Mouse (Mus musculus): ENCODE data around the gene Ttc27. TPM values are rescaled to one million over a fixed set of nuclear protein-coding genes. Genes with fewer than 3 reads are reported as not detected.

Gene Ttc27
- polyA plus RNA-seq, 1 experiment from 2014 or later: 18.5 TPM

GRCm38 (mm10) chr17:74841721-74842120 is 124.2 kb downstream of the Ttc27 start:
- Histone ChIP-seq H3K9me3 (ENCODE audit: control insufficient read depth, low read length) (no peaks in the 10 kb centered on the region), H3K4me2 (ENCODE audit: low read depth, low read length) (no peak overlapping the region), H3K27ac (ENCODE audit: low read depth, low read length) (no peak overlapping the region), H3K27me3 (ENCODE audit: control insufficient read depth, insufficient read depth, low read length) (no peaks in the 10 kb centered on the region), H3K4me1 (ENCODE audit: control insufficient read depth, insufficient read depth, low read length) (no peaks in the 10 kb centered on the region), H3K4me3 (ENCODE audit: low read depth, low read length) (no peak overlapping the region), H3K9ac (replicated peaks; ENCODE audit: low read depth, low read length) (no peak overlapping the region), H3K36me3 (ENCODE audit: control insufficient read depth, insufficient read depth, low read length) (no peaks in the 10 kb centered on the region)
- no peak for ATAC-seq (ENCODE audit: low read depth)
- WGBS: 89% methylated on average over 3 of the region's 3 CpGs

DNA sequence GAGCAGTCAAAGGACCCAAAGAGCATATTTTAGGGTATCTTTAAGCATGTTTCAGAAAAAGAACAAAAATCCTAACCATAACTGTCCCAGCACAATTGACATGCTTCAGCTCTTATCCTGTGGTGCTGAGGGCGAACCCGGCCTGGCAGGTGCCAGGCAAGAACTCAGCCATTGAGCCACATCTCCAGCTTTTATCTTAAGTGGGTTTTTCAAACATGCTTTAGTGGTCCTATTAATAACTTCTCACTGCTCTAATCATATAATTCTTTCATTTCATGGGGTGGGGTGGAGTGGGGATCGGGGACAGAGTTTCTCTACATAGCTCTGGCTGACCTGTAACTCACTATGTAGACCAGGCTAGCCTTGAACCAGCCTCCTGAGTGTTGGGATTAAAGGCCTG is 125.1 kb downstream of the Ttc27 start:
- Histone ChIP-seq H3K9me3 (ENCODE audit: control insufficient read depth, low read length) (no peaks in the 10 kb centered on the region), H3K9ac (replicated peaks; ENCODE audit: low read depth, low read length) (no peak overlapping the region), H3K4me2 (ENCODE audit: low read depth, low read length) (no peak overlapping the region), H3K27ac (ENCODE audit: low read depth, low read length) (no peak overlapping the region), H3K36me3 (ENCODE audit: control insufficient read depth, insufficient read depth, low read length) (no peaks in the 10 kb centered on the region), H3K4me1 (ENCODE audit: control insufficient read depth, insufficient read depth, low read length) (no peaks in the 10 kb centered on the region), H3K4me3 (ENCODE audit: low read depth, low read length) (no peak overlapping the region), H3K27me3 (ENCODE audit: control insufficient read depth, insufficient read depth, low read length) (no peaks in the 10 kb centered on the region)
- over 99% methylated on average over 3 of the region's 3 CpGs for WGBS
- ATAC-seq (ENCODE audit: low read depth): no peak

DNA sequence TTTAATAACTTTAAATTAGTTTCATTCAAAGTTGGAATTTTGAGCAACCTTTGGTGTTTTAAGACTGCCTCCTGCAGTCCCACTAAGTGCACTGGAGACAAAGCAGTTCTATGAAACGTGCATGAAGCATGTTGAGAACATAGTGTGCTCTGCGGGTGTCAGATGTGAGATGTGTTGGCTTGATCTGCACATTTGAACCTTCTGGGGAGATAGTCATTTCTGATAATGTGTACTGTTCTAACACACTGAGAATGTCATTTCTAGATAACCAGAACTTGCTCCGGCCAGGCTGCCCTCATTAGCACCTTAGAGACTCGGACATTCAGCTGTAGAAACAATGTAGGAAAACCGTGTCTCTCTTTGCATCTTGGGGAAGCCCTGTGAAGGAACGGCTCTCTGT is 126.0 kb downstream of the Ttc27 start:
- 85% methylated on average over 6 of the region's 6 CpGs for WGBS
- no peak overlapping the region for H3K27ac ChIP-seq (ENCODE audit: low read depth, low read length)
- no peak overlapping the region for H3K4me2 ChIP-seq (ENCODE audit: low read depth, low read length)
- ATAC-seq (ENCODE audit: low read depth): no peak
- H3K4me3 ChIP-seq (ENCODE audit: low read depth, low read length): no peak overlapping the region
- no peak overlapping the region for H3K9ac ChIP-seq (replicated peaks; ENCODE audit: low read depth, low read length)
- no peaks in the 10 kb centered on the region for H3K36me3 ChIP-seq (ENCODE audit: control insufficient read depth, insufficient read depth, low read length)
- H3K4me1 ChIP-seq (ENCODE audit: control insufficient read depth, insufficient read depth, low read length): no peaks in the 10 kb centered on the region
- no peaks in the 10 kb centered on the region for H3K27me3 ChIP-seq (ENCODE audit: control insufficient read depth, insufficient read depth, low read length)
- no peaks in the 10 kb centered on the region for H3K9me3 ChIP-seq (ENCODE audit: control insufficient read depth, low read length)

- no peaks in the 10 kb centered on the region for H3K4me1 ChIP-seq (ENCODE audit: control insufficient read depth, insufficient read depth, low read length)
- H3K9me3 ChIP-seq (ENCODE audit: control insufficient read depth, low read length): no peaks in the 10 kb centered on the region
- H3K36me3 ChIP-seq (ENCODE audit: control insufficient read depth, insufficient read depth, low read length): no peaks in the 10 kb centered on the region
- no peak overlapping the region for H3K4me2 ChIP-seq (ENCODE audit: low read depth, low read length)
- H3K4me3 ChIP-seq (ENCODE audit: low read depth, low read length): no peak overlapping the region
- ATAC-seq (ENCODE audit: low read depth): no peak
- H3K27ac ChIP-seq (ENCODE audit: low read depth, low read length): no peak overlapping the region
- no peaks in the 10 kb centered on the region for H3K27me3 ChIP-seq (ENCODE audit: control insufficient read depth, insufficient read depth, low read length)
- 47% methylated on average over 10 of the region's 10 CpGs for WGBS
- H3K9ac ChIP-seq (replicated peaks; ENCODE audit: low read depth, low read length): no peak overlapping the region
Observed at GRCm38 (mm10) chr17:74846031-74846891, 128.7 kb downstream of the Ttc27 start.

DNA sequence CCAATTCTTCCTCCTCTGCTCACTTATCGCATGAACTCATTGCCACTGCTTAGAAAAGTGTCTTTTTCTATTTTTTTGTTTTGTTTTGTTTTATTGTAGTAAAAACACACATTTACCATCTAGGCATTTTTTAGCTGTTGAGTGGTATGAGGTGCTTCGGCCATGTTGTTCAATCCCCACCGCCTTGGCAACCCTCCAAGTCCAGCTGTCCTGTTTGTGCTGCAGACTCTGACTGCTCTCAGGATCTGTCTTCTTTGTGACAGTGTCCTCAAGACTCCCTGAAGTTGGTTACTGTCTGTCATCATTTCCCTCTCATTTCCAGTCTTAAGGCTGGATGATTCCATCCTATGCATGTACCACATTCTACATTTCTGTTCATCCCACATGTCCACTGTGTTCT is 132.7 kb downstream of the Ttc27 start:
- no peaks in the 10 kb centered on the region for H3K27me3 ChIP-seq (ENCODE audit: control insufficient read depth, insufficient read depth, low read length)
- no peaks in the 10 kb centered on the region for H3K4me1 ChIP-seq (ENCODE audit: control insufficient read depth, insufficient read depth, low read length)
- H3K27ac ChIP-seq (ENCODE audit: low read depth, low read length): no peak overlapping the region
- WGBS: 90% methylated on average over 3 of the region's 3 CpGs
- no peaks in the 10 kb centered on the region for H3K36me3 ChIP-seq (ENCODE audit: control insufficient read depth, insufficient read depth, low read length)
- no peak overlapping the region for H3K4me2 ChIP-seq (ENCODE audit: low read depth, low read length)
- H3K4me3 ChIP-seq (ENCODE audit: low read depth, low read length): no peak overlapping the region
- ATAC-seq (ENCODE audit: low read depth): no peak
- no peaks in the 10 kb centered on the region for H3K9me3 ChIP-seq (ENCODE audit: control insufficient read depth, low read length)
- H3K9ac ChIP-seq (replicated peaks; ENCODE audit: low read depth, low read length): no peak overlapping the region

GRCm38 (mm10) chr17:74859298-74859697 is 141.8 kb downstream of the Ttc27 start:
- Histone ChIP-seq H3K4me1 (ENCODE audit: control insufficient read depth, insufficient read depth, low read length) (no peaks in the 10 kb centered on the region), H3K27me3 (ENCODE audit: control insufficient read depth, insufficient read depth, low read length) (no peaks in the 10 kb centered on the region), H3K9ac (replicated peaks; ENCODE audit: low read depth, low read length) (no peak overlapping the region), H3K4me2 (ENCODE audit: low read depth, low read length) (no peak overlapping the region), H3K4me3 (ENCODE audit: low read depth, low read length) (no peak overlapping the region), H3K36me3 (ENCODE audit: control insufficient read depth, insufficient read depth, low read length) (no peaks in the 10 kb centered on the region), H3K27ac (ENCODE audit: low read depth, low read length) (no peak overlapping the region), H3K9me3 (ENCODE audit: control insufficient read depth, low read length) (no peaks in the 10 kb centered on the region)
- no peak for ATAC-seq (ENCODE audit: low read depth)
- WGBS: 80% methylated on average over 2 of the region's 2 CpGs

GRCm38 (mm10) chr17:74860180-74860993 is 142.9 kb downstream of the Ttc27 start:
- Histone ChIP-seq H3K27ac (ENCODE audit: low read depth, low read length) (no peak overlapping the region), H3K27me3 (ENCODE audit: control insufficient read depth, insufficient read depth, low read length) (no peaks in the 10 kb centered on the region), H3K4me2 (ENCODE audit: low read depth, low read length) (no peak overlapping the region), H3K4me3 (ENCODE audit: low read depth, low read length) (no peak overlapping the region), H3K9me3 (ENCODE audit: control insufficient read depth, low read length) (no peaks in the 10 kb centered on the region), H3K36me3 (ENCODE audit: control insufficient read depth, insufficient read depth, low read length) (no peaks in the 10 kb centered on the region), H3K4me1 (ENCODE audit: control insufficient read depth, insufficient read depth, low read length) (no peaks in the 10 kb centered on the region), H3K9ac (replicated peaks; ENCODE audit: low read depth, low read length) (no peak overlapping the region)
- no peak for ATAC-seq (ENCODE audit: low read depth)
- WGBS: 77% methylated on average over 17 of the region's 17 CpGs

- Histone ChIP-seq H3K9me3 (ENCODE audit: control insufficient read depth, low read length) (no peaks in the 10 kb centered on the region), H3K27ac (ENCODE audit: low read depth, low read length) (no peak overlapping the region)
- WGBS: 88% methylated on average over 5 of the region's 5 CpGs
Observed at GRCm38 (mm10) chr17:74863845-74864244, 146.3 kb downstream of the Ttc27 start.

More at GRCm38 (mm10) chr17:74863845-74864244, 146.3 kb downstream of the Ttc27 start:
- no peak overlapping the region for H3K4me3 ChIP-seq (ENCODE audit: low read depth, low read length)
- ATAC-seq (ENCODE audit: low read depth): no peak
- peaks cover 5% of the 10 kb centered on the region; the same call in 1 of the 2 replicates for H3K4me1 ChIP-seq (ENCODE audit: control insufficient read depth, insufficient read depth, low read length)
- no peaks in the 10 kb centered on the region for H3K27me3 ChIP-seq (ENCODE audit: control insufficient read depth, insufficient read depth, low read length)
- H3K9ac ChIP-seq (replicated peaks; ENCODE audit: low read depth, low read length): no peak overlapping the region
- H3K36me3 ChIP-seq (ENCODE audit: control insufficient read depth, insufficient read depth, low read length): no peaks in the 10 kb centered on the region
- no peak overlapping the region for H3K4me2 ChIP-seq (ENCODE audit: low read depth, low read length)
